Mouse (Mus musculus): ENCODE measurements around the gene Ddx31. TPM values are rescaled to one million over a fixed set of nuclear protein-coding genes. Genes with fewer than 3 reads are reported as not detected.

The Ddx31 gene
- total RNA-seq, 1 experiment: 20.9 TPM

GRCm38 (mm10) chr2:28912039-28912700, 72.0 kb downstream of the Ddx31 start:
- Histone ChIP-seq H3K9me3 (ENCODE audit: control insufficient read depth, insufficient read depth, low read depth, low read length) (no peaks in the 10 kb centered on the region), H3K36me3 (ENCODE audit: control insufficient read depth, insufficient read depth, low read length, poor library complexity, severe bottlenecking) (no peaks in the 10 kb centered on the region), H3K4me1 (ENCODE audit: control insufficient read depth in 2 of 2, insufficient read depth in 2 of 2, low read length in 2 of 2, poor library complexity in 1 of 2) (peaks cover 0 to 6% of the 10 kb centered on the region in 2 experiments; a peak in 2 of 4 replicates), H3K27ac (ENCODE audit: insufficient read depth, low read depth, low read length, poor library complexity, severe bottlenecking) (no peak overlapping the region), H3K4me3 (ENCODE audit: insufficient read depth in 1 of 2, low read depth in 1 of 2, low read length in 2 of 2, poor library complexity in 1 of 2, severe bottlenecking in 1 of 2) (peak overlapping the region in 1 of 2 experiments; percentile 36; a peak in 1 of 4 replicates), H3K9ac (ENCODE audit: insufficient read depth, low read depth, low read length, poor library complexity, severe bottlenecking) (no peak overlapping the region)
- TF ChIP-seq HCFC1 (IDR thresholded peaks at IDR 0.05; ENCODE audit: borderline replicate concordance, insufficient read depth, low read length) (no peak), ZNF384 (IDR thresholded peaks at IDR 0.05; ENCODE audit: low read depth, low read length) (no peak), MAFK (IDR thresholded peaks at IDR 0.05; ENCODE audit: insufficient read depth, low read depth, low read length) (no peak)
- in situ Hi-C loops (cut with MboI; ENCODE audit: low sequenced_read_pairs in 2 of 2, unreplicated experiment in 2 of 2): loop anchor here in 1 of 2 experiments (25.0 kb wide), 1 partner anchor 325 kb away; no protein-coding TSS in a partner anchor
- no peak for DNase-seq (ENCODE audit: low read depth, low spot score)

GRCm38 (mm10) chr2:28912961-28913360, 72.8 kb downstream of the Ddx31 start:
- peaks cover 0 to 7% of the 10 kb centered on the region in 2 experiments; a peak in 2 of 4 replicates for H3K4me1 ChIP-seq (ENCODE audit: control insufficient read depth in 2 of 2, insufficient read depth in 2 of 2, low read length in 2 of 2, poor library complexity in 1 of 2)
- DNase-seq (ENCODE audit: low read depth, low spot score): no peak
- no peaks in the 10 kb centered on the region for H3K9me3 ChIP-seq (ENCODE audit: control insufficient read depth, insufficient read depth, low read depth, low read length)
- H3K27ac ChIP-seq (ENCODE audit: insufficient read depth, low read depth, low read length, poor library complexity, severe bottlenecking): no peak overlapping the region
- no peak overlapping the region for H3K4me3 ChIP-seq (ENCODE audit: insufficient read depth in 1 of 2, low read depth in 1 of 2, low read length in 2 of 2, poor library complexity in 1 of 2, severe bottlenecking in 1 of 2)
- H3K36me3 ChIP-seq (ENCODE audit: control insufficient read depth, insufficient read depth, low read length, poor library complexity, severe bottlenecking): no peaks in the 10 kb centered on the region
- TF ChIP-seq CHD2 (IDR thresholded peaks at IDR 0.05; ENCODE audit: low read depth, low read length) (no peak), ZNF384 (IDR thresholded peaks at IDR 0.05; ENCODE audit: low read depth, low read length) (no peak), HCFC1 (IDR thresholded peaks at IDR 0.05; ENCODE audit: borderline replicate concordance, insufficient read depth, low read length) (no peak), ZC3H11A (IDR thresholded peaks at IDR 0.05; ENCODE audit: borderline replicate concordance, low read depth, low read length) (no peak)
- H3K9ac ChIP-seq (ENCODE audit: insufficient read depth, low read depth, low read length, poor library complexity, severe bottlenecking): no peak overlapping the region
- in situ Hi-C loops (cut with MboI; ENCODE audit: low sequenced_read_pairs in 2 of 2, unreplicated experiment in 2 of 2): loop anchor here in 1 of 2 experiments (25.0 kb wide), 1 partner anchor 324 kb away; no protein-coding TSS in a partner anchor

GRCm38 (mm10) chr2:28914121-28914520, 73.9 kb downstream of the Ddx31 start:
- TF ChIP-seq CHD2 (IDR thresholded peaks at IDR 0.05; ENCODE audit: low read depth, low read length) (no peak), MAFK (IDR thresholded peaks at IDR 0.05; ENCODE audit: insufficient read depth, low read depth, low read length) (no peak), ZNF384 (IDR thresholded peaks at IDR 0.05; ENCODE audit: low read depth, low read length) (no peak), ZC3H11A (IDR thresholded peaks at IDR 0.05; ENCODE audit: borderline replicate concordance, low read depth, low read length) (no peak), HCFC1 (IDR thresholded peaks at IDR 0.05; ENCODE audit: borderline replicate concordance, insufficient read depth, low read length) (no peak)
- H3K9ac ChIP-seq (ENCODE audit: insufficient read depth, low read depth, low read length, poor library complexity, severe bottlenecking): no peak overlapping the region
- in situ Hi-C loops (cut with MboI; ENCODE audit: low sequenced_read_pairs in 2 of 2, unreplicated experiment in 2 of 2): loop anchor here in 1 of 2 experiments (25.0 kb wide), 1 partner anchor 323 kb away; no protein-coding TSS in a partner anchor
- no peak overlapping the region for H3K4me3 ChIP-seq (ENCODE audit: insufficient read depth in 1 of 2, low read depth in 1 of 2, low read length in 2 of 2, poor library complexity in 1 of 2, severe bottlenecking in 1 of 2)
- H3K9me3 ChIP-seq (ENCODE audit: control insufficient read depth, insufficient read depth, low read depth, low read length): no peaks in the 10 kb centered on the region
- no peak for DNase-seq (ENCODE audit: low read depth, low spot score)
- peaks cover 0 to 4% of the 10 kb centered on the region in 2 experiments; a peak in 1 of 4 replicates for H3K4me1 ChIP-seq (ENCODE audit: control insufficient read depth in 2 of 2, insufficient read depth in 2 of 2, low read length in 2 of 2, poor library complexity in 1 of 2)
- no peak overlapping the region for H3K27ac ChIP-seq (ENCODE audit: insufficient read depth, low read depth, low read length, poor library complexity, severe bottlenecking)
- H3K36me3 ChIP-seq (ENCODE audit: control insufficient read depth, insufficient read depth, low read length, poor library complexity, severe bottlenecking): no peaks in the 10 kb centered on the region

- TF ChIP-seq ZC3H11A (IDR thresholded peaks at IDR 0.05; ENCODE audit: borderline replicate concordance, low read depth, low read length) (no peak), CHD2 (IDR thresholded peaks at IDR 0.05; ENCODE audit: low read depth, low read length) (no peak), ZNF384 (IDR thresholded peaks at IDR 0.05; ENCODE audit: low read depth, low read length) (no peak), HCFC1 (IDR thresholded peaks at IDR 0.05; ENCODE audit: borderline replicate concordance, insufficient read depth, low read length) (no peak), MAFK (IDR thresholded peaks at IDR 0.05; ENCODE audit: insufficient read depth, low read depth, low read length) (no peak)
- Histone ChIP-seq H3K9me3 (ENCODE audit: control insufficient read depth, insufficient read depth, low read depth, low read length) (no peaks in the 10 kb centered on the region), H3K27ac (ENCODE audit: insufficient read depth, low read depth, low read length, poor library complexity, severe bottlenecking) (no peak overlapping the region), H3K4me3 (ENCODE audit: insufficient read depth in 1 of 2, low read depth in 1 of 2, low read length in 2 of 2, poor library complexity in 1 of 2, severe bottlenecking in 1 of 2) (no peak overlapping the region; a peak in 1 of 4 replicates), H3K36me3 (ENCODE audit: control insufficient read depth, insufficient read depth, low read length, poor library complexity, severe bottlenecking) (no peaks in the 10 kb centered on the region), H3K4me1 (ENCODE audit: control insufficient read depth in 2 of 2, insufficient read depth in 2 of 2, low read length in 2 of 2, poor library complexity in 1 of 2) (peaks cover 0 to 7% of the 10 kb centered on the region in 2 experiments; a peak in 1 of 4 replicates), H3K9ac (ENCODE audit: insufficient read depth, low read depth, low read length, poor library complexity, severe bottlenecking) (no peak overlapping the region)
- in situ Hi-C loops (cut with MboI; ENCODE audit: low sequenced_read_pairs in 2 of 2, unreplicated experiment in 2 of 2): loop anchor here in 1 of 2 experiments (25.0 kb wide), 1 partner anchor 322 kb away; no protein-coding TSS in a partner anchor
- no peak for DNase-seq (ENCODE audit: low read depth, low spot score)
These were observed 75.0 kb downstream of the Ddx31 start for GRCm38 (mm10) chr2:28915104-28915738.

Measured in ES-E14 (cell line).